Mouse (Mus musculus) testis, adult 2 months (tissue): ENCODE measurements around the gene Mcrip1. TPM values are rescaled to one million over a fixed set of nuclear protein-coding genes. Genes with fewer than 3 reads are reported as not detected.

Source experiments
- H3K27ac ChIP-seq: fragments of 200-500 bp; 2 replicates; pipeline ENCODE4 v1.5.1; 2012; ENCODE audit warnings: low read depth, low read length; ENCODE audit not compliant: control insufficient read depth, insufficient read depth
- H3K27me3 ChIP-seq: fragments of 200-500 bp; 2 replicates; pipeline ENCODE4 v1.6.1; 2012; ENCODE audit warnings: mild to moderate bottlenecking, low read length, moderate library complexity; ENCODE audit not compliant: control insufficient read depth, insufficient read depth
- H3K36me3 ChIP-seq: fragments of 200-500 bp; 2 replicates; pipeline ENCODE4 v1.6.1; 2012; ENCODE audit warnings: mild to moderate bottlenecking, low read length; ENCODE audit not compliant: control insufficient read depth, insufficient read depth
- H3K4me1 ChIP-seq: fragments of 200-500 bp; 2 replicates; pipeline ENCODE4 v1.6.1; 2012; ENCODE audit warnings: low read length; ENCODE audit not compliant: control insufficient read depth, insufficient read depth
- H3K4me3 ChIP-seq: fragments of 200-500 bp; 2 replicates; pipeline ENCODE4 v1.5.1; 2012; ENCODE audit warnings: low read depth, mild to moderate bottlenecking, low read length, moderate library complexity, mixed read lengths; ENCODE audit not compliant: control insufficient read depth
- CTCF ChIP-seq: fragments of 200-500 bp; IDR thresholded peaks from 2 replicates; pipeline ENCODE4 v1.5.1; 2012; ENCODE audit warnings: low read depth, mild to moderate bottlenecking, inconsistent platforms, low read length, moderate library complexity; ENCODE audit not compliant: control insufficient read depth, insufficient read depth, insufficient replicate concordance
- POLR2A ChIP-seq: fragments of 200-500 bp; IDR thresholded peaks from 2 replicates; pipeline ENCODE4 v1.6.1; 2012; ENCODE audit warnings: low read depth, mild to moderate bottlenecking, inconsistent platforms, low read length, moderate library complexity; ENCODE audit not compliant: control insufficient read depth
- polyA plus RNA-seq: library from polyadenylated mRNA; depleted of rRNA; stranded (reverse); fragments of >200 nt; gene quantifications from 2 replicates; pipeline ENCODE4 v1.2.3, GENCODE M21; 2012; rRNA removed

Gene Mcrip1
- polyA plus RNA-seq, 1 experiment = 196 TPM

DNA sequence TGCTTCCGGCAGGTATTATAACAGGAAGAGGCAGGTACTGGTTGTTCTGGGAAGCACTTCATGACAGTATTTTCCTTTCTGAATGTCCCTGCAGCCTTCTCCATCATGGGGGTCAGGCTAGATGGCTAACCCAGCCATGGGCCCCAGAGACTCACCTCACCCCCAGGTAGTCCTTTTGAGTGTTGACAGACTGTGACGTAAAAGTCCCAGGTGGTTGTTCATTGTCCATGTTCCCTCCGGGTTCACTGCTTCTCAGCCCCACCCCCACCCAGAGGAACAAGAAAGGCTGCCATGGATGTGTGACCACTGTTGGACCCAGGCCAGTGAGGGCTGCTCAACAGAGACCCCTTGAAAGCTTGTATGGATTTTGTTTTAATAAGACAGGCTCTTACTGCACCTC is 56.2 kb downstream of the Mcrip1 start:
- no peak overlapping the region for H3K4me3 ChIP-seq

More for the DNA sequence above, 56.2 kb downstream of the Mcrip1 start:
- H3K4me1 ChIP-seq = peaks cover 11% of the 10 kb centered on the region
- no peaks in the 10 kb centered on the region for H3K27me3 ChIP-seq
- H3K27ac ChIP-seq = no peak overlapping the region
- TF ChIP-seq CTCF (no peak), POLR2A (no peak)
- no peaks in the 10 kb centered on the region; the same call in 1 of the 2 replicates for H3K36me3 ChIP-seq

Other genes with a start within 250 kb of the Mcrip1 start
- 670 and 672 TPM in 2 replicates for gene Actg1, start 201.2 kb downstream of the Mcrip1 start, polyA plus RNA-seq
- 1.6 and 2.1 TPM in 2 replicates for gene Fscn2, start 188.2 kb downstream of the Mcrip1 start, polyA plus RNA-seq
- 57.8 and 67.1 TPM in 2 replicates for gene Faap100, start 171.0 kb downstream of the Mcrip1 start, polyA plus RNA-seq
- gene Nploc4, start 112.0 kb downstream of the Mcrip1 start, polyA plus RNA-seq = 75.8 and 79.3 TPM in 2 replicates
- gene Tspan10, start 107.1 kb downstream of the Mcrip1 start, polyA plus RNA-seq = 0.47 and 0.51 TPM in 2 replicates
- 1.5 and 1.9 TPM in 2 replicates for gene Pde6g, start 96.2 kb downstream of the Mcrip1 start, polyA plus RNA-seq
- 6.3 and 7.1 TPM in 2 replicates for gene Oxld1, start 91.7 kb downstream of the Mcrip1 start, polyA plus RNA-seq
- 5.6 and 6.9 TPM in 2 replicates for gene Ccdc137, start 91.6 kb downstream of the Mcrip1 start, polyA plus RNA-seq
- gene Arl16, start 82.1 kb downstream of the Mcrip1 start, polyA plus RNA-seq = 15.8 and 20.5 TPM in 2 replicates
- 84.6 and 94.8 TPM in 2 replicates for gene Mrpl12, start 65.1 kb downstream of the Mcrip1 start, polyA plus RNA-seq
- gene Slc25a10, start 57.9 kb downstream of the Mcrip1 start, polyA plus RNA-seq = 68.3 and 75.0 TPM in 2 replicates
- 0.07 and 0.18 TPM in 2 replicates for gene Gcgr, start 19.0 kb downstream of the Mcrip1 start, polyA plus RNA-seq
- 31.2 and 31.6 TPM in 2 replicates for gene Ppp1r27, start 1.4 kb upstream of the Mcrip1 start, polyA plus RNA-seq
- gene P4hb, start 23.5 kb upstream of the Mcrip1 start, polyA plus RNA-seq = 46.7 and 55.1 TPM in 2 replicates
- 94.7 and 101 TPM in 2 replicates for gene Arhgdia, start 31.9 kb upstream of the Mcrip1 start, polyA plus RNA-seq
- gene Alyref, start 48.6 kb upstream of the Mcrip1 start, polyA plus RNA-seq = 22.8 and 23.6 TPM in 2 replicates
- gene Anapc11, start 48.7 kb upstream of the Mcrip1 start, polyA plus RNA-seq = 178 and 209 TPM in 2 replicates
- gene Npb, start 58.8 kb upstream of the Mcrip1 start, polyA plus RNA-seq = 24.6 and 26.3 TPM in 2 replicates
- 106 and 116 TPM in 2 replicates for gene Pcyt2, start 68.2 kb upstream of the Mcrip1 start, polyA plus RNA-seq
- gene Sirt7, start 75.5 kb upstream of the Mcrip1 start, polyA plus RNA-seq = 22.3 and 23.9 TPM in 2 replicates
- gene Mafg, start 83.9 kb upstream of the Mcrip1 start, polyA plus RNA-seq = 9.5 and 10.4 TPM in 2 replicates
- gene Pycr1, start 94.0 kb upstream of the Mcrip1 start, polyA plus RNA-seq = 0.98 and 1.5 TPM in 2 replicates
- 0.61 TPM in 1 of 2 replicates, not detected in the other for gene Myadml2, start 98.4 kb upstream of the Mcrip1 start, polyA plus RNA-seq
- gene Notum, start 111.4 kb upstream of the Mcrip1 start, polyA plus RNA-seq = 0.35 and 0.36 TPM in 2 replicates
- gene Aspscr1, start 123.2 kb upstream of the Mcrip1 start, polyA plus RNA-seq = 234 and 253 TPM in 2 replicates
- 54.5 and 59.7 TPM in 2 replicates for gene Cenpx, start 164.0 kb upstream of the Mcrip1 start, polyA plus RNA-seq
- 10.7 and 12.3 TPM in 2 replicates for gene Lrrc45, start 164.2 kb upstream of the Mcrip1 start, polyA plus RNA-seq
- 3.1 and 4.1 TPM in 2 replicates for gene Rac3, start 171.7 kb upstream of the Mcrip1 start, polyA plus RNA-seq
- 3.7 and 5.5 TPM in 2 replicates for gene Dcxr, start 177.6 kb upstream of the Mcrip1 start, polyA plus RNA-seq
- gene Cbr2, start 182.4 kb upstream of the Mcrip1 start, polyA plus RNA-seq = 7.7 and 9.4 TPM in 2 replicates
- 7.0 and 8.7 TPM in 2 replicates for gene Hmga1b, start 213.1 kb upstream of the Mcrip1 start, polyA plus RNA-seq
- gene Rfng, start 234.5 kb upstream of the Mcrip1 start, polyA plus RNA-seq = 11.1 and 11.3 TPM in 2 replicates
- gene Gps1, start 234.5 kb upstream of the Mcrip1 start, polyA plus RNA-seq = 233 and 245 TPM in 2 replicates
- gene Dus1l, start 246.7 kb upstream of the Mcrip1 start, polyA plus RNA-seq = 51.1 and 51.7 TPM in 2 replicates